Mouse (Mus musculus): ENCODE data around the gene Fkbp9.
"Not testable (repeated sequence)": the region's sequence is repeated elsewhere in the genome, so short reads cannot be mapped to it uniquely, and the experiment has no call there.

Fkbp9 gene

GRCm38 (mm10) chr6:56835532-56835931 is 3.7 kb downstream of the Fkbp9 start:
- in situ Hi-C loops (cut with MboI, MseI), result loop anchor here (10.0 kb wide), 1 partner anchor 469 kb away; no protein-coding TSS in a partner anchor

- in situ Hi-C loops (cut with MboI, MseI), result loop anchor here (10.0 kb wide), 1 partner anchor 468 kb away; no protein-coding TSS in a partner anchor
Measured at GRCm38 (mm10) chr6:56837166-56837565, 5.3 kb downstream of the Fkbp9 start.

GRCm38 (mm10) chr6:56837621-56838020 is 5.8 kb downstream of the Fkbp9 start:
- in situ Hi-C loops (cut with MboI, MseI), result loop anchor here (10.0 kb wide), 1 partner anchor 467 kb away; no protein-coding TSS in a partner anchor

- in situ Hi-C loops (cut with MboI, MseI), result no loop called here
Measured at GRCm38 (mm10) chr6:56843229-56843628, 11.4 kb downstream of the Fkbp9 start.

- in situ Hi-C loops (cut with MboI, MseI), result no loop called here
Measured at GRCm38 (mm10) chr6:56844365-56844764, 12.5 kb downstream of the Fkbp9 start.

- in situ Hi-C loops (cut with MboI, MseI), result no loop called here
Measured at GRCm38 (mm10) chr6:56848974-56849373, 17.1 kb downstream of the Fkbp9 start.

- in situ Hi-C loops (cut with MboI, MseI), result no loop called here
Measured at GRCm38 (mm10) chr6:56850315-56850714, 18.5 kb downstream of the Fkbp9 start.

GRCm38 (mm10) chr6:56854803-56855202 is 22.9 kb downstream of the Fkbp9 start:
- in situ Hi-C loops (cut with MboI, MseI), result no loop called here

- in situ Hi-C loops (cut with MboI, MseI), result no loop called here
Measured at GRCm38 (mm10) chr6:56856748-56857147, 24.9 kb downstream of the Fkbp9 start.

GRCm38 (mm10) chr6:56860205-56860848 is 28.5 kb downstream of the Fkbp9 start:
- in situ Hi-C loops (cut with MboI, MseI), result no loop called here

- in situ Hi-C loops (cut with MboI, MseI), result not testable (repeated sequence)
Measured at GRCm38 (mm10) chr6:56866899-56867298, 35.0 kb downstream of the Fkbp9 start.

- in situ Hi-C loops (cut with MboI, MseI), result no loop called here
Measured at GRCm38 (mm10) chr6:56868565-56868964, 36.7 kb downstream of the Fkbp9 start.

- in situ Hi-C loops (cut with MboI, MseI), result no loop called here
Measured at GRCm38 (mm10) chr6:56870027-56870426, 38.2 kb downstream of the Fkbp9 start.

- in situ Hi-C loops (cut with MboI, MseI), result no loop called here
Measured at GRCm38 (mm10) chr6:56876870-56877269, 45.0 kb downstream of the Fkbp9 start.

GRCm38 (mm10) chr6:56877985-56878384 is 46.1 kb downstream of the Fkbp9 start:
- in situ Hi-C loops (cut with MboI, MseI), result no loop called here

- in situ Hi-C loops (cut with MboI, MseI), result no loop called here
Measured at GRCm38 (mm10) chr6:56879352-56879955, 47.6 kb downstream of the Fkbp9 start.

- in situ Hi-C loops (cut with MboI, MseI), result no loop called here
Measured at GRCm38 (mm10) chr6:56888561-56888960, 56.7 kb downstream of the Fkbp9 start.

- in situ Hi-C loops (cut with MboI, MseI), result no loop called here
Measured at GRCm38 (mm10) chr6:56890762-56891161, 58.9 kb downstream of the Fkbp9 start.

- in situ Hi-C loops (cut with MboI, MseI), result no loop called here
Measured at GRCm38 (mm10) chr6:56899601-56900000, 67.7 kb downstream of the Fkbp9 start.

GRCm38 (mm10) chr6:56901336-56901735 is 69.5 kb downstream of the Fkbp9 start:
- in situ Hi-C loops (cut with MboI, MseI), result loop anchor here (25.0 kb wide), 1 partner anchor 1936 kb away; the partner anchor contains the start of gene Herc3

- in situ Hi-C loops (cut with MboI, MseI), result loop anchor here (25.0 kb wide), 1 partner anchor 1935 kb away; the partner anchor contains the start of gene Herc3
Measured at GRCm38 (mm10) chr6:56901824-56902386, 70.0 kb downstream of the Fkbp9 start.
